Mouse (Mus musculus): ENCODE data around the gene Ccsap. TPM values are rescaled to one million over a fixed set of nuclear protein-coding genes. Genes with fewer than 3 reads are reported as not detected.

Gene Ccsap
- total and polyA plus RNA-seq, 3 experiments, result 5.0 to 6.2 (median 5.4) TPM

- TF ChIP-seq RAD21 (IDR thresholded peaks at IDR 0.05; ENCODE audit: low read depth, low read length) (peak; percentile 59), ELF1 (IDR thresholded peaks at IDR 0.05; ENCODE audit: low read depth, low read length) (no peak), SMC3 (IDR thresholded peaks at IDR 0.05; ENCODE audit: low read depth, low read length) (peak; percentile 61), CTCF (conservative IDR thresholded peaks at IDR 0.05 in 1 of 2, IDR thresholded peaks at IDR 0.05 in 1 of 2; ENCODE audit: low read depth in 2 of 2, low read length in 2 of 2) (peak in 1 of 2 experiments; percentile 76; a peak in 3 of 4 replicates)
- in situ Hi-C loops (cut with MboI; ENCODE audit: low pct_ligation_motif_present, low pct_unique_long_range_greater_than_20kb, low sequenced_read_pairs) (no loop called here), dilution Hi-C loops (cut with MboI; ENCODE audit: extremely low pct_ligation_motif_present, extremely low pct_unique_long_range_greater_than_20kb, low sequenced_read_pairs) (no loop called here)
- H3K9me3 ChIP-seq (replicated peaks; ENCODE audit: low read length), result peaks cover 5% of the 10 kb centered on the region
- H3K27me3 ChIP-seq (replicated peaks), result no peaks in the 10 kb centered on the region
- no peak overlapping the region for H3K4me2 ChIP-seq (ENCODE audit: insufficient read depth, low read depth, poor library complexity, severe bottlenecking)
- H3K27ac ChIP-seq (ENCODE audit: insufficient read depth, low read depth), result no peak overlapping the region
- peaks cover 0 to 4% of the 10 kb centered on the region in 2 experiments; a peak in 1 of 4 replicates for H3K4me1 ChIP-seq (ENCODE audit: control insufficient read depth in 1 of 2, insufficient read depth in 2 of 2)
- no peak overlapping the region for H3K4me3 ChIP-seq (replicated peaks in 1 of 3; ENCODE audit: low read depth in 2 of 3, low read length in 2 of 3, poor library complexity in 1 of 3)
- H3K79me2 ChIP-seq (replicated peaks; ENCODE audit: control insufficient read depth, extremely low read depth, insufficient read depth, poor library complexity, severe bottlenecking), result no peaks in the 10 kb centered on the region
- DNase-seq (ENCODE audit: extremely low read depth), result peak; percentile 40
- peaks cover 0 to 6% of the 10 kb centered on the region in 2 experiments for H3K36me3 ChIP-seq (replicated peaks in 1 of 2; ENCODE audit: control insufficient read depth in 1 of 2, insufficient read depth in 1 of 2, low read length in 1 of 2)
- H3K9ac ChIP-seq (ENCODE audit: insufficient read depth, low read depth), result no peak overlapping the region
Measured at GRCm38 (mm10) chr8:123826001-123826400, 34.0 kb downstream of the Ccsap start.

GRCm38 (mm10) chr8:123823532-123824123, 36.4 kb downstream of the Ccsap start:
- DNase-seq (ENCODE audit: extremely low read depth), result no peak
- Histone ChIP-seq H3K9me3 (replicated peaks; ENCODE audit: low read length) (peaks cover 5% of the 10 kb centered on the region), H3K27me3 (replicated peaks) (peaks cover 4% of the 10 kb centered on the region), H3K4me2 (ENCODE audit: insufficient read depth, low read depth, poor library complexity, severe bottlenecking) (no peak overlapping the region), H3K4me1 (ENCODE audit: control insufficient read depth in 1 of 2, insufficient read depth in 2 of 2) (peaks cover 0 to 4% of the 10 kb centered on the region in 2 experiments; a peak in 1 of 4 replicates), H3K4me3 (replicated peaks in 1 of 3; ENCODE audit: low read depth in 2 of 3, low read length in 2 of 3, poor library complexity in 1 of 3) (no peak overlapping the region), H3K79me2 (replicated peaks; ENCODE audit: control insufficient read depth, extremely low read depth, insufficient read depth, poor library complexity, severe bottlenecking) (no peaks in the 10 kb centered on the region), H3K9ac (ENCODE audit: insufficient read depth, low read depth) (no peak overlapping the region), H3K36me3 (replicated peaks in 1 of 2; ENCODE audit: control insufficient read depth in 1 of 2, insufficient read depth in 1 of 2, low read length in 1 of 2) (no peaks in the 10 kb centered on the region), H3K27ac (ENCODE audit: insufficient read depth, low read depth) (no peak overlapping the region)
- dilution Hi-C loops (cut with MboI; ENCODE audit: extremely low pct_ligation_motif_present, extremely low pct_unique_long_range_greater_than_20kb, low sequenced_read_pairs) (no loop called here), in situ Hi-C loops (cut with MboI; ENCODE audit: low pct_ligation_motif_present, low pct_unique_long_range_greater_than_20kb, low sequenced_read_pairs) (no loop called here)
- TF ChIP-seq CHD1 (IDR thresholded peaks at IDR 0.05; ENCODE audit: low read depth, low read length) (no peak), RAD21 (IDR thresholded peaks at IDR 0.05; ENCODE audit: low read depth, low read length) (no peak), SIN3A (IDR thresholded peaks at IDR 0.05; ENCODE audit: low read length) (no peak), MAX (IDR thresholded peaks at IDR 0.05; ENCODE audit: low read length) (no peak), ETS1 (conservative IDR thresholded peaks at IDR 0.05; ENCODE audit: low read depth, low read length) (no peak), IRF4 (IDR thresholded peaks at IDR 0.05; ENCODE audit: low read depth, low read length) (no peak), ZC3H11A (IDR thresholded peaks at IDR 0.05; ENCODE audit: low read depth, low read length) (no peak), UBTF (IDR thresholded peaks at IDR 0.05; ENCODE audit: low read depth, low read length) (no peak), CTCF (conservative IDR thresholded peaks at IDR 0.05 in 1 of 2, IDR thresholded peaks at IDR 0.05 in 1 of 2; ENCODE audit: low read depth in 2 of 2, low read length in 2 of 2) (no peak), PAX5 (IDR thresholded peaks at IDR 0.05; ENCODE audit: low read length) (no peak), BHLHE40 (IDR thresholded peaks at IDR 0.05; ENCODE audit: low read depth, low read length) (no peak), CHD2 (IDR thresholded peaks at IDR 0.05; ENCODE audit: low read length) (no peak), POLR2A (IDR thresholded peaks at IDR 0.05; ENCODE audit: low read depth, low read length) (no peak), TCF12 (IDR thresholded peaks at IDR 0.05; ENCODE audit: low read depth, low read length) (no peak), JUND (conservative IDR thresholded peaks at IDR 0.05; ENCODE audit: low read depth, low read length) (no peak), MYC (IDR thresholded peaks at IDR 0.05; ENCODE audit: low read depth, low read length) (no peak)
